Mouse (Mus musculus) kidney, adult 8-10 months (tissue): Measurements from ENCODE around the gene Gm13871.
"Not testable (repeated sequence)": the region's sequence is repeated elsewhere in the genome, so short reads cannot be mapped to it uniquely, and the experiment has no call there.

ENCODE experiments used
- DNase-seq, 2 experiments: peaks; one replicate each; pipeline ENCODE4 v3.0.0; 2022

Gene Gm13871

GRCm38 (mm10) chr4:73905853-73906252, at the start of gene Gm13871:
Gene Gm13871 (minus strand): TSS chr4:73905953.
- DNase-seq = not testable (repeated sequence)

DNA sequence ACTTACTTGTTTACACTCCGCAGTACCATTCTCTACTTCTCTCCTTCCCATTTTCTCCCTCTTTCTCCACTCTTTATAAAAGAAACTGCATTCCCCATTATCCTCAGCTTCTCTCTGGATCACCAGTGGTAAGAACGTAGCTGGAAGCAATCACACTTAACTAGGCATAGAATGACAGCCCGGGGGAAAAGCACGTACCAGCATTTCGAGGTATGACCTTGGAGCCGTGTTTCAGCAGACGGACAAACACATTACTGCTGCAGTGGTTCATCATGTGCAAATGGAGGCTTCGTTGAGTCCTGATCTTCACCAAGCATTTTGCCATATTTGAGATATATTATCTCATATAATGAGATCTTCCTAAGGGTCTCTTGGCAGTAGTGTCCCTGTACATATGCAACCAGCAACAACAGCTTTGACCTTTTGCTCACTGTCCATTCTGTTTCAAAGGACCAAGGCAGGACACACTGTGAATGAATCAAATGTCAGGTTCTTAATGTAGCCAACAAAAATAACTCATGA, 44.7 kb upstream of the Gm13871 start, which contains the start of gene 2310002L09Rik:
Gene 2310002L09Rik (minus strand): TSS at position 472 of the 522 bp plus-strand sequence.
- no peak for DNase-seq

GRCm38 (mm10) chr4:73920660-73921059, 14.9 kb upstream of the Gm13871 start, which contains the start of gene Gm11756:
Gene Gm11756 (minus strand): TSS chr4:73920760.
- not testable (repeated sequence) for DNase-seq

DNA sequence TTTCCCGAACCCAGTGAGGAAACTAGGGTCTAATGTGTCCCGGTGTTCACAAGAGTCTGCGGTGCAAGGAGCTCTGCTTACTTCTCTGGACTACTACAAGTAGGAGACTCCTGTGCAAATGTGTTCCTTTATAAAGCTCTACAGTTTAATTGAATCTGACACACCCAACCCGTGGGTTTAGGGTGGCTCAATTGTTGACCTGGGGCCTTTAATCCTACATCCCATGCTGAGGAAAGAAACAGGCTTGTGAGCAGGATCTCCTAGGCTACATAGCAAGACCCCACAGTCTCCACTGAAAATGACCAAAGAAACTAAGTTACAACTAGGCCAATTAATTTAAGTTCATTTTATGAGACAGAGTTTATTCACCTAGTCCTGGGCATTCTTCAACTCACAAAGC, 14.7 kb downstream of the Gm13871 start, which contains the start of gene Gm11757:
Gene Gm11757 (minus strand): TSS at position 101 of the 400 bp plus-strand sequence.
- DNase-seq = not testable (repeated sequence)

GRCm38 (mm10) chr4:73876166-73876565, 29.6 kb downstream of the Gm13871 start, which contains the start of gene Gm11758:
Gene Gm11758 (minus strand): TSS chr4:73876266.
- DNase-seq = not testable (repeated sequence)
